Mouse (Mus musculus) cerebellum, adult 2 months (tissue): ENCODE data around the gene Notch2.

Experiments
- CTCF ChIP-seq: fragments of 200-500 bp; IDR thresholded peaks from 2 replicates; pipeline ENCODE4 v1.5.1; 2011; ENCODE audit warnings: low read depth, mild to moderate bottlenecking, control low read depth, low read length, moderate library complexity, borderline replicate concordance; ENCODE audit not compliant: insufficient read depth
- POLR2A ChIP-seq: fragments of 200-500 bp; IDR thresholded peaks from 2 replicates; pipeline ENCODE4 v1.6.1; 2011; ENCODE audit warnings: low read length, control low read depth, borderline replicate concordance; ENCODE audit not compliant: insufficient read depth

- TF ChIP-seq CTCF (no peak), POLR2A (no peak)
Observed at GRCm38 (mm10) chr3:97976706-97977105, 36.6 kb upstream of the Notch2 start.
